Mouse (Mus musculus) hindbrain, embryonic 10.5 days (tissue): ENCODE measurements around the gene Cd300e. TPM values are rescaled to one million over a fixed set of nuclear protein-coding genes. Genes with fewer than 3 reads are reported as not detected.

Source experiments
- DNase-seq: peaks from one replicate; pipeline ENCODE4 v3.0.0-alpha.2; 2017; ENCODE audit warnings: low spot score
- H3K27ac ChIP-seq: fragments of 300-500 bp; sonication (generic); 2 replicates; pipeline ENCODE4 v1.5.1; 2016; ENCODE audit warnings: mild to moderate bottlenecking, moderate library complexity
- H3K27me3 ChIP-seq: fragments of 300-500 bp; sonication (generic); 2 replicates; pipeline ENCODE4 v1.6.1; 2016; ENCODE audit warnings: mild to moderate bottlenecking; ENCODE audit not compliant: poor library complexity, insufficient read depth, severe bottlenecking
- H3K36me3 ChIP-seq: fragments of 300-500 bp; sonication (generic); 2 replicates; pipeline ENCODE4 v1.6.1; 2016; ENCODE audit warnings: mild to moderate bottlenecking, moderate library complexity
- H3K4me1 ChIP-seq: fragments of 300-500 bp; sonication (generic); replicated peaks from 2 replicates; pipeline ENCODE4 v1.6.1; 2016; ENCODE audit warnings: mild to moderate bottlenecking
- H3K4me3 ChIP-seq: fragments of 300-500 bp; sonication (generic); 2 replicates; pipeline ENCODE4 v1.5.1; 2016; ENCODE audit warnings: mild to moderate bottlenecking, moderate library complexity
- H3K9me3 ChIP-seq: fragments of 300-500 bp; sonication (generic); 2 replicates; pipeline ENCODE4 v1.6.1; 2016; ENCODE audit warnings: mild to moderate bottlenecking, moderate library complexity
- WGBS: fragments of 180-500 bp; shearing (Covaris S2); methylation state at CpG from one replicate; pipeline ENCODE4 v1.1.7; 2016; 5-methylcytosine and 5-hydroxymethylcytosine counted together
- polyA plus RNA-seq: library from polyadenylated mRNA; unstranded; fragments of >200 nt; fragmentation: Nextera tagmentation; extraction: Ambion mirVana; gene quantifications from 2 replicates; pipeline ENCODE4 v1.2.1, GENCODE M21; 2016

Gene Cd300e
- polyA plus RNA-seq = not detected in 2 replicates

DNA sequence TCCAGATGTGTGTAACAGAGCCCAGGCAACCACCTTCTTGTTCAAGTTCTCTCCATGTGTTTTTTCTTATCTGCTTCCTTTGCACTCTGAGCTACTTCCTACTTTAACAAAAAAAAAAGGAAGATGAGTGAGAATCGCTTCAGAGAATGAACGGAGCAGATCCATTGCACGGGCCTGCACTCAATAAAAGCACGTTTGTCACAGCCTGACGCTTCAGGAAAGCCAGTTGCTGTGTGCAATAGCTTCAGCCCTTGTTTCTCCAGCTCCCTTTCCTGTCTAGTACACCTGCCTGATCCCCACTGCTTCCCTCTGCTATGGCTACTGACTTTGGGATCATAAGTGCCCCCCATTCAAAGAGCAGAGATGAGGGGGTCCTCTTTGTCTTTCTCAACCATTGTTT is at the start of gene Cd300e:
Gene Cd300e (minus strand): TSS at position 101 of the 400 bp plus-strand sequence.
- Histone ChIP-seq H3K27me3 (peaks cover 15% of the 10 kb centered on the region), H3K36me3 (no peaks in the 10 kb centered on the region), H3K9me3 (no peaks in the 10 kb centered on the region), H3K27ac (no peak within 1 kb of the TSS), H3K4me3 (no peak within 1 kb of the TSS), H3K4me1 (peaks cover 16% of the 10 kb centered on the region; the same call in 1 of the 2 replicates)
- 44% methylated on average over 5 of the region's 5 CpGs for WGBS
- no peak for DNase-seq

- H3K36me3 ChIP-seq = no peaks in the 10 kb centered on the region
- H3K9me3 ChIP-seq = no peaks in the 10 kb centered on the region
- no peaks in the 10 kb centered on the region for H3K27me3 ChIP-seq
- no peak for DNase-seq
- no peak overlapping the region for H3K4me3 ChIP-seq
- 74% methylated on average over 5 of the region's 5 CpGs for WGBS
- peaks cover 10% of the 10 kb centered on the region for H3K4me1 ChIP-seq
- no peak overlapping the region for H3K27ac ChIP-seq
Measured at GRCm38 (mm10) chr11:115110271-115110670, 48.3 kb upstream of the Cd300e start.

DNA sequence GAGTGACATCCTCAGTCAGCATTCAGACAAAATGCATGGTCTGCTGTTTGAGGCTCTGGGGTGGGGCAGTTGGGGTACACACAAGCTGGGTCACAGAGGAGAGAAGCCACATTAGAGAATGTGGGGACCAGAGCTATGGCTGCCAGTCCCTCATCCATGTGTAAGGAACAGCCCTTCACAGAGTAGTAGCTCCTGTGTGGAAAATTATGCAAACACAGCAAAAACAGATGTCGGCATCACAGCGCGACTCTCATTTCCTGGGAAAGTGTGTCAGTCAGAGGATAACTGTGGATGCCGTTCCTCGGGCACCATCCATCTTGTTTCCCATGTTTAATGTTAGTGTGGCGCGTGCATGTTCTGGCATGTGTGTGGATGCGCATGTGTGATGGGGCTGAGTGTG is 46.2 kb upstream of the Cd300e start:
- H3K27ac ChIP-seq = no peak overlapping the region
- WGBS = 91% methylated on average over 8 of the region's 8 CpGs
- no peak overlapping the region for H3K4me3 ChIP-seq
- peaks cover 15% of the 10 kb centered on the region for H3K4me1 ChIP-seq
- no peaks in the 10 kb centered on the region for H3K9me3 ChIP-seq
- no peaks in the 10 kb centered on the region for H3K27me3 ChIP-seq
- DNase-seq = no peak
- no peaks in the 10 kb centered on the region for H3K36me3 ChIP-seq

DNA sequence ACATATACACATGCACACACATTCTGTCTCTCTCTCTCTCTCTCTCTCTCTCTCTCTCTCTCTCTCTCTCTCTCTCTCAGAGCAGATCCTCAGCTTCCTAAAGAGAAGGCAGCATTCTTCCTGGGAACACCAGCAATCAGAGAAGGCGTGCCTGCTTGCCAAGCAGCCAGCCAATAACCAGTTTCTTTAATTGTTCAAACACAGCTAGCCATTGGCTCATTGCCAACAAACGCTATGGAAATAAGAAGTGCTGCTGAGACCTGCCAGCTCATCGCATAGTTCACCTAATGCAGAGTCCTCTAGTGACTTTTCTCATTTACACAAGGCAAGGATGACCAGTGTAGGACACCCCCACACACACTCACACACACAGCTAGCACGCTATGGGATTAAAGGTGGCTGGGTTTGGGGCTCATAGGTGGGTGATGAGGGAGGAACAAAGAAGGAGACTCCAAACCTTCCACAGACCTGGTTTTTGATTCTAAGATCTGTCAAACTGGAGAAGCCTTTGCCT is 45.5 kb upstream of the Cd300e start:
- DNase-seq = no peak
- Histone ChIP-seq H3K4me1 (peaks cover 15% of the 10 kb centered on the region), H3K4me3 (no peak overlapping the region), H3K36me3 (no peaks in the 10 kb centered on the region), H3K27me3 (no peaks in the 10 kb centered on the region), H3K9me3 (no peaks in the 10 kb centered on the region), H3K27ac (no peak overlapping the region)
- WGBS = 60% methylated on average over 4 of the region's 4 CpGs

DNA sequence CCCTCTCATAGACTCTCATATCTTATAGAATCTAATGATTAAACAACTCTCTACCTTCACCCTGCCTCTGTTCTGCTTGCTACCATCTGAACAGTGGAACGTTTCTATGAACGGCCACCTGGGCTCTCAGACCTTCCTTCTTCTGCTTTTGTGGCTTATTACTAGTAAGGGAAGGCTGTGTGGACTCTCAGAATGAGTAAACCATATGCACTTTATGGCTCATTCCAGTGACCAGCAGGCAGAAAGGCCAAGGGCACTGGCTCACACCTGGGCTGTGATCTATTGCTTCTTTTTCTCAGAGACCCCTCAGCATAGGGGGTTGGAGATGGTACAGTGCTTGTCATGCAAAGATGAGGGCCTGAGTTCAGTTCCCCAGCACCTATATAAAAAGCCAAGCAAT is 44.7 kb upstream of the Cd300e start:
- Histone ChIP-seq H3K9me3 (no peaks in the 10 kb centered on the region), H3K27ac (no peak overlapping the region), H3K4me1 (peaks cover 19% of the 10 kb centered on the region), H3K36me3 (no peaks in the 10 kb centered on the region), H3K4me3 (no peak overlapping the region), H3K27me3 (no peaks in the 10 kb centered on the region)
- DNase-seq = no peak
- WGBS = 83% methylated on average over 2 of the region's 2 CpGs

- no peak for DNase-seq
- Histone ChIP-seq H3K4me3 (no peak overlapping the region), H3K36me3 (no peaks in the 10 kb centered on the region), H3K4me1 (peaks cover 27% of the 10 kb centered on the region), H3K27me3 (no peaks in the 10 kb centered on the region), H3K27ac (no peak overlapping the region), H3K9me3 (no peaks in the 10 kb centered on the region)
- WGBS = 59% methylated on average over 8 of the region's 8 CpGs
Measured at GRCm38 (mm10) chr11:115104769-115105563, 43.0 kb upstream of the Cd300e start.

- 84% methylated on average over 25 of the region's 25 CpGs for WGBS
- Histone ChIP-seq H3K4me1 (peaks cover 38% of the 10 kb centered on the region), H3K4me3 (no peak overlapping the region), H3K36me3 (no peaks in the 10 kb centered on the region), H3K27me3 (no peaks in the 10 kb centered on the region), H3K27ac (no peak overlapping the region), H3K9me3 (no peaks in the 10 kb centered on the region)
- DNase-seq = no peak
Measured at GRCm38 (mm10) chr11:115103470-115104413, 41.8 kb upstream of the Cd300e start.

DNA sequence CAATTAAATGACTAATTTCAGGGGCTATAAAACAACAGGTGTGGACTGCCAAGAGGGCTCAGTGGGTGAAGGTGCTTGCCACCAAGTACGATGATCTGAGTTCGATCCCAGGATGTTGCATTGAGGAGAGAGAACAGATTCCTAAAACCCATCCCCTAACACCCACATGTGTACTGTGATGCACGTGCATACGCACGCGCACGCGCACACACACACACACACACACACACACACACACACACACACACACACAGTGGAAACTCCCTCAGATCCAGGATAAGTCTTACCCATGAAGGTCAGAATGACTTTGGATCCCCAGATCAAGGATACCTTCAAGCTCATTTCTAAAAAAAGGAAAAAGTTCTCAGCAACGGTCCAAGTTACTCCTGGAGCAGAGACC is 40.1 kb upstream of the Cd300e start:
- no peak overlapping the region for H3K27ac ChIP-seq
- no peaks in the 10 kb centered on the region for H3K27me3 ChIP-seq
- no peak overlapping the region for H3K4me3 ChIP-seq
- H3K36me3 ChIP-seq = no peaks in the 10 kb centered on the region
- DNase-seq = no peak
- WGBS = 91% methylated on average over 9 of the region's 9 CpGs
- no peaks in the 10 kb centered on the region for H3K9me3 ChIP-seq
- peaks cover 37% of the 10 kb centered on the region for H3K4me1 ChIP-seq

DNA sequence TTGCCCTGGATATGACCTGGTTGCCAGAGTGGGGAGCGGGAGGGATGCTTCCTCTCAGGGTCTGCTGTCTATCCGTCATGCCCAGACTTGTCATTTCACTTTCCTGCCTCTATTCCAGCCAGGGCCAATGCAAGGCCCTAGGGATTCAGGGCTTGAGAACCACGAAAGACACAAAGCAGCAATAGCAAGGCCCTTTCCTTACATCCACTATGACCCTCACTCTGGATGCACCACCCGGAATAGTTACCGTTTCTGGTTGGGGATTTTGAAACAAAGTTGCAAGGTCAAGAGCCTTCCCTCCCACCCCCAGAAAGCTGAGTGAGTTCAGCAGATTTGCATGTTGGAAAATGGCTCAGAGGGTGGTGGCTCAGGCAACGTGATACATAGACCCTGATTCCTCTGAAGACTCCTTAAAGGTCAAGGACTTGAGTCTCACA is 39.7 kb upstream of the Cd300e start:
- H3K27ac ChIP-seq = no peak overlapping the region
- H3K4me3 ChIP-seq = no peak overlapping the region
- H3K9me3 ChIP-seq = no peaks in the 10 kb centered on the region
- WGBS = 59% methylated on average over 6 of the region's 6 CpGs
- no peak for DNase-seq
- H3K27me3 ChIP-seq = no peaks in the 10 kb centered on the region
- peaks cover 35% of the 10 kb centered on the region for H3K4me1 ChIP-seq
- H3K36me3 ChIP-seq = no peaks in the 10 kb centered on the region

- Histone ChIP-seq H3K36me3 (no peaks in the 10 kb centered on the region), H3K27ac (no peak overlapping the region), H3K4me1 (peaks cover 35% of the 10 kb centered on the region), H3K27me3 (no peaks in the 10 kb centered on the region), H3K9me3 (no peaks in the 10 kb centered on the region), H3K4me3 (no peak overlapping the region)
- DNase-seq = no peak
- WGBS = 68% methylated on average over 7 of the region's 7 CpGs
Measured at GRCm38 (mm10) chr11:115100741-115101140, 38.8 kb upstream of the Cd300e start.

DNA sequence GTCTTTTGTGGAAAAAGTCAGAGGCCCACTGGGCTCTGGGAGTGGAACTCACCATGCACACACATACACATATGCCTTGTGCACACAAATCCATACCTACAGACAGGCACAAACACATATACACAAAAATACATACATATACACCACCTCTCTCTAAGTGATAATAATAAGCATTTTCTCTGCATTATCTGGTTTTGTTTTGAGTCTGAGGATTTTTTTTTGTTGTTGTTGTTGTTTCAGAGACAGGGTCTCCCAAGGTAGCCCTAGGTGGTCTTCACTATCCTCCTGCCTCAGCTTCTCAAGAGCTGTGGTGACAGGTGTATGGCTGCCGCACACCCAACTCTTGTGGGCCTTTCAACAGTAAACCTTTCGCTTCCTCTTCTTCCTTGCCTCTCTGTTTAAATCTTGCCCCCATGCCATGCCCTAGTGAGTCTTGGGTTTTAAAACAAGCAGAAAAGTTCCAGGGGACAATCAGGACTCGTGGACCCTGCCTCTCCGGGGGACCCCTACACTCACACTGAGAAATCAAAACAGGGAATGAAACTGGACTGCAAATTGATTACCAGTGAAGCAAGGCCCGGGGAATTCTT is 38.1 kb upstream of the Cd300e start:
- Histone ChIP-seq H3K27ac (no peak overlapping the region), H3K36me3 (no peaks in the 10 kb centered on the region), H3K4me1 (peaks cover 35% of the 10 kb centered on the region), H3K4me3 (no peak overlapping the region), H3K27me3 (no peaks in the 10 kb centered on the region), H3K9me3 (no peaks in the 10 kb centered on the region)
- DNase-seq = no peak
- 79% methylated on average over 5 of the region's 5 CpGs for WGBS

DNA sequence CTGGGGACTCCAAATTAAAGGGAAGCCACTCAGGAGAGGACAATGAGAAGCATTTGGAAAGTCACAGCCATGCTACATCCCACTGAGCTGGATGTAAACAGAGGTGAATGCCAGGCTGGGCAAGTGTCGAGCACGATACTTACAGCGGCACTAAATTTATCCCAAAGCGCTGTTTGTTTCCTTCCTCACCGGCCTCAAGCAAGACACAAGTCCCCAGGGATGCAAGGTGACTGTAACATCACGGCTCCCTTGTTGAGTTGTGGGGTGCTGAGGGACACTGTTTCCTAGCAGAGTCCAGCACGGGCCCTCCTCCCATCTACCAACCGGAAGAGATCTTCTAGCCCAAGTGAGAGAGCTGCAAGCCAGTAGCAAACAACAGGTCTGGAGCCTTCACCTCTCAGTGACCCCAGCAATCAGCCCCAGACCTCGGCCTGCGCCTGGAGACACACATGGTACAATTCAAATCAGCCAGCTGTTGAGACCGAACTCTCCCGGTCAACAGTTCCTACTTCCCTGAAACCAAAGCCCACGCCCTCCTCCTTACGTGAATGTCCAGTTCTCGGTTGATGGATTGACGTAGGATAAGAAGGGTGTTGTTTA is 37.4 kb upstream of the Cd300e start:
- Histone ChIP-seq H3K27me3 (no peaks in the 10 kb centered on the region), H3K4me3 (no peak overlapping the region), H3K9me3 (no peaks in the 10 kb centered on the region), H3K36me3 (no peaks in the 10 kb centered on the region), H3K27ac (no peak overlapping the region), H3K4me1 (peaks cover 35% of the 10 kb centered on the region)
- peak; percentile 43 for DNase-seq
- WGBS = 60% methylated on average over 16 of the region's 16 CpGs
